Mouse (Mus musculus): Measurements from ENCODE around the gene 4930435E12Rik. TPM values are rescaled to one million over a fixed set of nuclear protein-coding genes. Genes with fewer than 3 reads are reported as not detected.

The 4930435E12Rik gene
- not detected in 2 replicates for polyA plus RNA-seq (2012; rRNA removed)

GRCm38 (mm10) chr16:38828649-38829048, at the start of gene 4930435E12Rik:
Gene 4930435E12Rik (minus strand): TSS chr16:38828749.

GRCm38 (mm10) chr16:38800091-38800490, 28.5 kb downstream of the 4930435E12Rik start, which contains the start of gene Upk1b:
Gene Upk1b (minus strand): TSS chr16:38800328.

Other genes starting within 250 kb of the 4930435E12Rik start
- 24.8 and 27.3 TPM in 2 replicates for gene Arhgap31, start 115.5 kb downstream of the 4930435E12Rik start, polyA plus RNA-seq (2012; rRNA removed)
- 13.4 and 14.9 TPM in 2 replicates for gene B4galt4, start 86.5 kb downstream of the 4930435E12Rik start, polyA plus RNA-seq (2012; rRNA removed)
- 13.2 and 15.9 TPM in 2 replicates for gene Upk1b, start 28.4 kb downstream of the 4930435E12Rik start, polyA plus RNA-seq (2012; rRNA removed)
- 19.3 and 28.3 TPM in 2 replicates for gene Igsf11, start 63.9 kb upstream of the 4930435E12Rik start, polyA plus RNA-seq (2012; rRNA removed)